Mouse (Mus musculus): ENCODE data around the gene Nmnat1. TPM values are rescaled to one million over a fixed set of nuclear protein-coding genes. Genes with fewer than 3 reads are reported as not detected.
"Not testable (repeated sequence)": the region's sequence is repeated elsewhere in the genome, so short reads cannot be mapped to it uniquely, and the experiment has no call there.

Nmnat1 gene
- total and polyA plus RNA-seq, 2 experiments from 2014 or later: 3.6 to 6.4 TPM

DNA sequence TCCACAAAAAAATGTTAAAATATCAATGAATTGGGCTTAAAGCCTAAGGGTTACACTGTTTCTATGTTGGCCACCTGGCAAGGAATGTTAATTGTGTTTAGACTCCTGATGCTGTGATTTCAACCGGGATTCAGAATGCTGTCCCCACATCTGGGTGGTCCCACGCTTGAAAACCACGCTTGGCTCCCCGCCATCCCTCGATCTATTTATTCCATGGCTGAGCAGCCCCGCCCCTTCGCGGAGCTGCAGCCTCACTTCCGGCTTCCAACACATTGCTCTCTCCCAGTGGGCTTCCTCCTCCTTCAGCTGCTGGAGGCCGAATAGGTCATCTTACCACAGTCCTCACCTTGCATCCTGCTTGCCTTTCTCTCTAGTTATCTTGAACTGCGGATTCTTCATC lies 39.1 kb downstream of the Nmnat1 start:
- no peak for TF ChIP-seq CTCF (IDR thresholded peaks at IDR 0.05; ENCODE audit: low read depth)
- no peaks in the 10 kb centered on the region for H3K9me3 ChIP-seq (ENCODE audit: low read length)
- H3K4me2 ChIP-seq (ENCODE audit: low read depth): peak overlapping the region; percentile 56
- no peaks in the 10 kb centered on the region for H3K36me3 ChIP-seq (ENCODE audit: insufficient read depth)
- WGBS: 2% methylated on average over 11 of the region's 11 CpGs
- H3K4me1 ChIP-seq (ENCODE audit: insufficient read depth): peaks cover 14% of the 10 kb centered on the region
- peak; percentile 76 for DNase-seq
- H3K27me3 ChIP-seq (ENCODE audit: insufficient read depth, low read length): no peaks in the 10 kb centered on the region
- ATAC-seq: peak; percentile 30
- peak overlapping the region; percentile 57; the same call in 1 of the 2 replicates for H3K9ac ChIP-seq
- H3K4me3 ChIP-seq (ENCODE audit: low read depth, low read length): peak overlapping the region; percentile 37
- peak overlapping the region; percentile 91 for H3K27ac ChIP-seq (ENCODE audit: low read depth, low read length)

DNA sequence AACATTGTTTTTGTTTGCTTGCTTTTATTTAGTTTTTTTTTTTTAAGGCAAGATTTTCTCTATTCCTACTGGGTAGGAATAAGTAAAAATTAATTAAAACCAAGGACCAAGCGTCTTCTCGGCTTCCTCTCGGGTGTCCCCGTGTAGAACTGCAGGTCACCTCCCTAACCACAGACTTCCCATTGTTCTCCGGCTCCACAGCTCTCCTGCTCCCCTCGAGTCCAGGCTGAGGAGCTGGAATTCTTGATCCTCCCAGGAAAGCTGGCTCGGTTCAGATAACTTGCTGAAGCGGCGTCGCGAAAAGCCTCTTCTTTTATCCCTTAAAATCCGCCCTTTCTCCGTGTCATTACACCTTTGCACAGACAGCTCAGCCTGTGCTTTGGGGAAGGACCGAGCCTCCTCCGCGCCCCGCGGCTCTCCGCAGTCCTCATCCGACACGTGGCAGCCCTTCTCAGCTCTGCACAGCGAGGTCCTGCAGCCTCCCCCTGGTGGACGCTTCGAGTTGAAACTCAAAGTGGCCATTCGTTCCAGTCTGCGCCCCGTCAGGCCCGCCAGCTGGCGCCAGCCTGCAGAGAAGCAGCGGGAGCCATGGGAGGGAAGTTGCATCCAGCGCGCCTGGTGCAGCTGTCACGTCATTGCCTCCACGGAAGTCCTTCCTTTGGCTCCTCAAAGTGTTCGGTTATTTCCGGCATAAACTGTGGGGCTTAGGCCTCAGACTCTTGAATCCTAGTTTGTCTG lies 39.9 kb downstream of the Nmnat1 start:
- Histone ChIP-seq H3K27ac (ENCODE audit: low read depth, low read length) (peak overlapping the region; percentile 91), H3K4me2 (ENCODE audit: low read depth) (peak overlapping the region; percentile 56), H3K27me3 (ENCODE audit: insufficient read depth, low read length) (no peaks in the 10 kb centered on the region), H3K36me3 (ENCODE audit: insufficient read depth) (no peaks in the 10 kb centered on the region), H3K4me3 (ENCODE audit: low read depth, low read length) (peak overlapping the region; percentile 37), H3K4me1 (ENCODE audit: insufficient read depth) (peaks cover 14% of the 10 kb centered on the region), H3K9ac (peak overlapping the region; percentile 57), H3K9me3 (ENCODE audit: low read length) (no peaks in the 10 kb centered on the region)
- ATAC-seq (peak; percentile 98), DNase-seq (peak; percentile 96)
- 1% methylated on average over 36 of the region's 36 CpGs for WGBS
- peak; percentile 97 for TF ChIP-seq CTCF (IDR thresholded peaks at IDR 0.05; ENCODE audit: low read depth)

DNA sequence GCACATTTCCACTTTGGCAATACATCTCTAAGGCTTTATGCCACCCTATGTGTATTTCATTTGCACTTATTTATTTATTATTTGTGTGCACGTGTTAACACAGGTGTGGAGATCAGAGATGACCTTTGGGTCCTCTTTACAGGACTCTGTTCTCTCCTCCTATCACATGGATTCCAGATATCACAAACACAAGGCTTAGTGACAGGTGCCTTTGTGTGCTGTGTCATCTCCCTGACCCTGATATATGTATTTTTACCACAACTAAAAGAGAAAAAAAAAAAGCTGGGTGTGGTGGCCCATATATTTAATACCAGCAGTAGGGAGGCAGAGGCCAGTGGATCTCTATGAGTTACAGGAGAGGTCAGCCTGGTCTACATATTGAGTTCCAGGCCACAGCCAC lies 40.5 kb downstream of the Nmnat1 start:
- peak overlapping the region; percentile 57 for H3K9ac ChIP-seq
- ATAC-seq: no peak
- WGBS: 65% methylated on average over 1 of the region's 1 CpGs
- peak overlapping the region; percentile 56 for H3K4me2 ChIP-seq (ENCODE audit: low read depth)
- TF ChIP-seq CTCF (IDR thresholded peaks at IDR 0.05; ENCODE audit: low read depth): no peak
- DNase-seq: peak; percentile 18
- peak overlapping the region; percentile 91 for H3K27ac ChIP-seq (ENCODE audit: low read depth, low read length)
- no peaks in the 10 kb centered on the region for H3K36me3 ChIP-seq (ENCODE audit: insufficient read depth)
- H3K4me3 ChIP-seq (ENCODE audit: low read depth, low read length): peak overlapping the region; percentile 37; the same call in 1 of the 2 replicates
- peaks cover 14% of the 10 kb centered on the region for H3K4me1 ChIP-seq (ENCODE audit: insufficient read depth)
- H3K27me3 ChIP-seq (ENCODE audit: insufficient read depth, low read length): no peaks in the 10 kb centered on the region
- H3K9me3 ChIP-seq (ENCODE audit: low read length): no peaks in the 10 kb centered on the region

DNA sequence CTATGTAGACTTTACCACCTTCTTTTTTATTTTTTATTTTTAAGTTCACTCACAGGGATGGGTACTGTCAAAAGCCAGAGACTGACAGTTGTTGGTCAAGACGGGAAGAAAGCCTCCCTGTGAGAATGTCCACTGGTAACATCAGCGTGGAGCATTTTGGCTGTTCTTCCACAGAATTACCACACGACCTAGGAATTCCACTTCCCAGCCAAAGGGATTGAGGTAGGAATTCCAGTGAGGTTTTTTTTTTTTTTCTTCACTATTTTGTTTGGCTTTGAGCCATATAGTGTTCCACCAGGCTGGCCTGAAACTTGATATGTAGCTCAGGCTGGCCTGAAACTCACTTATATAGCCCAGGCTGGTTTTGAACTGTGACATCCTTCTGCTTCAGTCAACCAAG lies 42.6 kb downstream of the Nmnat1 start:
- H3K4me1 ChIP-seq (ENCODE audit: insufficient read depth): peaks cover 14% of the 10 kb centered on the region
- H3K4me3 ChIP-seq (ENCODE audit: low read depth, low read length): no peak overlapping the region
- TF ChIP-seq CTCF (IDR thresholded peaks at IDR 0.05; ENCODE audit: low read depth): no peak
- ATAC-seq (no peak), DNase-seq (no peak)
- no peaks in the 10 kb centered on the region for H3K9me3 ChIP-seq (ENCODE audit: low read length)
- no peak overlapping the region for H3K27ac ChIP-seq (ENCODE audit: low read depth, low read length)
- WGBS: 32% methylated on average over 3 of the region's 3 CpGs
- H3K27me3 ChIP-seq (ENCODE audit: insufficient read depth, low read length): no peaks in the 10 kb centered on the region
- no peak overlapping the region for H3K9ac ChIP-seq
- H3K4me2 ChIP-seq (ENCODE audit: low read depth): no peak overlapping the region
- no peaks in the 10 kb centered on the region for H3K36me3 ChIP-seq (ENCODE audit: insufficient read depth)

DNA sequence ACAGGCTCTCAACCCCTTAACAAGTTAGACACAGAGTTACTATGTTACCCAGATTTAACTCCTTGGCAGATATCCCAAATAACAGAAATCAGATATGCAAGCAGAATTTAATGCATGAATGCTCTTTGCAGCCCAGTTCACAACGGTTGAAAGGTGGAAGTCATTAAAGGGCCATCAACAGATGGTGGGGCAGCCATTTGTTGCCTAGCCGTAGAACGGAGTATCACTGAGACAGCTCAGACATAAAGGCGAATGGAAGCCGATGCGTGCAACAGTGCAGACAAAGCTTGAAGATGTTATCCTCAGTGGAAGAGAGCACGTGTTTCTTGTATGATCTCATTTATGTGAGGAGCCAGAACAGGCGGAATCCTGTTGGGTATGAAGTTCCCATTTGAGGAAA lies 44.4 kb downstream of the Nmnat1 start:
- Histone ChIP-seq H3K27me3 (ENCODE audit: insufficient read depth, low read length) (no peaks in the 10 kb centered on the region), H3K4me1 (ENCODE audit: insufficient read depth) (peaks cover 7% of the 10 kb centered on the region), H3K4me3 (ENCODE audit: low read depth, low read length) (no peak overlapping the region), H3K9me3 (ENCODE audit: low read length) (no peaks in the 10 kb centered on the region), H3K4me2 (ENCODE audit: low read depth) (no peak overlapping the region), H3K36me3 (ENCODE audit: insufficient read depth) (no peaks in the 10 kb centered on the region), H3K27ac (ENCODE audit: low read depth, low read length) (no peak overlapping the region), H3K9ac (no peak overlapping the region)
- DNase-seq: no peak
- ATAC-seq: no peak
- no peak for TF ChIP-seq CTCF (IDR thresholded peaks at IDR 0.05; ENCODE audit: low read depth)
- 48% methylated on average over 8 of the region's 8 CpGs for WGBS

DNA sequence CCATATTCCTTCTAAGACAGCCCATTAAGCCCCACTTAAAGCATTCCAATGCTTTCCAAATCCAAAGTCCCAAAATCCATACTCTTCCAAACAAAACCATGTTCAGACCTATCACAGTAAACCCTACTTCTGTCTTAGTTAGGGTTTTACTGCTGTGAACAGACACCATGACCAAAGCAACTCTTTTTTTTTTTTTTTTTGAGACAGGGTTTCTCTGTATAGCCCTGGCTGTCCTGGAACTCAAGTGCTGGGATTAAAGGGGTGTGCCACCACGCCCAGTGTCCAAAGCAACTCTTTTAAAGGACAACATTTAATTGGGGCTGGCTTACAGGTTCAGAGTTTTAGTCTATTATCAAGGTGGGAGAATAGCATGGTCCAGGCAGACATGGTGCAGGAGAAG lies 53.1 kb downstream of the Nmnat1 start:
- H3K27ac ChIP-seq (ENCODE audit: low read depth, low read length); DNase-seq; H3K9me3 ChIP-seq (ENCODE audit: low read length); H3K4me1 ChIP-seq (ENCODE audit: insufficient read depth); H3K27me3 ChIP-seq (ENCODE audit: insufficient read depth, low read length); H3K36me3 ChIP-seq (ENCODE audit: insufficient read depth); ATAC-seq; H3K4me3 ChIP-seq (ENCODE audit: low read depth, low read length); H3K9ac ChIP-seq; H3K4me2 ChIP-seq (ENCODE audit: low read depth): not testable (repeated sequence)
- WGBS: 62% methylated on average over 1 of the region's 1 CpGs

DNA sequence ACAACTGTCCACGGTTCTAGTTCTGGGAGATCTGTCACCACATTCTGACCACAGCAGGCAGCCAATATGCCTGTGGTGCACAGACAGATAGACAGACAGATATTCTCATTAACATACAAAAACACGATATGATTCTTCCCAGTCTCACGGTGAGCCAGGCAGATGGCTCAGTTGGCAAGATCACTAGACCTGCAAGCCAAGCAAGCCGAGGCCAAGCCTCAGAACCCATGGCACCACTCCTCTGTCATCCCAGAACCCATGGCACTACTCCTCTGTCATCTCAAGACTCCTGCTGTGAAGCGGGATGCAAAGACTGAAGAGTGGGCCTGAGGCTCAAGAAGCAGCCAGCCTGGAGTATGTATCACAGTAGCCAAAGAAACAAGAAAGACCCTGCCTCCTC lies 55.4 kb downstream of the Nmnat1 start:
- H3K27me3 ChIP-seq (ENCODE audit: insufficient read depth, low read length): no peaks in the 10 kb centered on the region
- ATAC-seq: no peak
- no peak overlapping the region for H3K9ac ChIP-seq
- DNase-seq: no peak
- H3K27ac ChIP-seq (ENCODE audit: low read depth, low read length): no peak overlapping the region
- H3K36me3 ChIP-seq (ENCODE audit: insufficient read depth): no peaks in the 10 kb centered on the region
- peaks cover 1% of the 10 kb centered on the region; the same call in 1 of the 2 replicates for H3K4me1 ChIP-seq (ENCODE audit: insufficient read depth)
- WGBS: 61% methylated on average over 5 of the region's 5 CpGs
- no peaks in the 10 kb centered on the region for H3K9me3 ChIP-seq (ENCODE audit: low read length)
- no peak overlapping the region for H3K4me3 ChIP-seq (ENCODE audit: low read depth, low read length)
- TF ChIP-seq CTCF (IDR thresholded peaks at IDR 0.05; ENCODE audit: low read depth): no peak
- no peak overlapping the region for H3K4me2 ChIP-seq (ENCODE audit: low read depth)
